In genomic region chr8:64454736-64455135, GRCm38 (mm10) we compare ENCODE assay signal across 15 mouse cellular contexts.
DNase-seq lines count a peak whose midpoint lies in the region.
"Had no signal": no experiment of that assay in that cellular context is flagged by ENCODE, and none has a peak within 500 bp of the region (broad histone marks: within the 10 kb centered on the region; RNA-seq: fewer than 3 reads in every experiment).

No protein-coding gene starts in this region.

- peak; percentile 8 for DNase-seq in gastrocnemius, postnatal 10 days
- DNase-seq in gastrocnemius, adult 18-20 months (ENCODE audit: low spot score) = no peak
- peak; percentile 13 for DNase-seq in left cerebral cortex, postnatal 4 days
- DNase-seq in left cerebral cortex, postnatal 36 days (ENCODE audit: low spot score in 2 of 2) = no peak
- peak; percentile 22 to 25 for DNase-seq in right cerebral cortex, postnatal 10 days (ENCODE audit: low spot score in 2 of 2)
- no peak for DNase-seq in right cerebral cortex, adult 18-20 months
- DNase-seq in adrenal gland, postnatal 4 days (ENCODE audit: low spot score in 2 of 2) = no peak
- DNase-seq: adrenal gland, adult 8-10 months; cerebellum, adult 11-12 months; cerebellum, adult 9-11 months; gastrocnemius, adult 2 months; liver, postnatal 0 days; lung, postnatal 36 days; thymus, adult 18-20 months; thymus, postnatal 25 days had no signal

- intact Hi-C loops in left cerebral cortex, postnatal 4 days (cut with DNase I) = no loop called here
- intact Hi-C loops in left cerebral cortex, postnatal 36 days (cut with DNase I) = no loop called here

Comparison
In these comparisons a context has a peak if more than half of its experiments do, and no peak if none do; other contexts are left out.
1. DNase-seq: peak in gastrocnemius, postnatal 10 days (single experiment), left cerebral cortex, postnatal 4 days (single experiment) and right cerebral cortex, postnatal 10 days (2 of 2); none in gastrocnemius, adult 18-20 months (single experiment), left cerebral cortex, postnatal 36 days (0 of 2), right cerebral cortex, adult 18-20 months (single experiment) and adrenal gland, postnatal 4 days (0 of 2).